Mouse (Mus musculus) brain, embryonic 14.5 days (tissue): ENCODE results near the gene Tcp11l2. TPM values are rescaled to one million over a fixed set of nuclear protein-coding genes. Genes with fewer than 3 reads are reported as not detected.

ENCODE experiments used
- DNase-seq: peaks from one replicate; pipeline ENCODE4 v3.0.0-alpha.2; 2011; ENCODE audit warnings: low read depth
- CTCF ChIP-seq: fragments of 200-500 bp; IDR thresholded peaks from 2 replicates; pipeline ENCODE4 v1.5.1; 2012; ENCODE audit warnings: inconsistent platforms, mild to moderate bottlenecking, moderate library complexity, borderline replicate concordance; ENCODE audit not compliant: insufficient read depth, insufficient read length; ENCODE audit errors: extremely low read depth
- POLR2A ChIP-seq: fragments of 200-500 bp; IDR thresholded peaks from 2 replicates; pipeline ENCODE4 v1.6.1; 2012; ENCODE audit warnings: mild to moderate bottlenecking, inconsistent platforms, borderline replicate concordance; ENCODE audit not compliant: poor library complexity, insufficient read depth, insufficient read length, severe bottlenecking; ENCODE audit errors: extremely low read depth
- polyA plus RNA-seq: library from polyadenylated mRNA; depleted of rRNA; stranded (reverse); fragments of >200 nt; gene quantifications from 2 replicates; pipeline ENCODE4 v1.2.3, GENCODE M21; 2012

Gene Tcp11l2
- polyA plus RNA-seq, 1 experiment: 15.6 TPM

DNA sequence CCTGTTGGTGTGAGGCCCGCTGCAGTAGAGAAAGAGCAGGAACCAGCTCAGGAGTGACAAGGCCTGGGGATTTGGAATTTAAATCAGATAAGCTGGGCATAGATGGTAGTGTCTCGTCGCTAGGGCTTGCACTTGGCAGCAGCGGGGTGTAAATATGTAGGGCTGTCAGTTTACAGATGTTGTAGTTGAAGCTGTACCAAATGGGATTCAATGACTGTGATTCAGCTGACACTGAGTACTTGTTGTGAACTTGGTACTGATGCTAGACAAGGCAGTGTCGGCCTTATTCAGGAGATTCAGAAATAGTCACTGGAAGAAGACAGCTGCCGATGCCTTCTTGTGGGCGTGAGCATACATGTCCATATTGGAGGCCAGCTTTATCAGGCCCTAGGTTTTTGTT lies 5.8 kb downstream of the Tcp11l2 start:
- DNase-seq: peak; percentile 29
- no peak for TF ChIP-seq POLR2A
- no peak for TF ChIP-seq CTCF

DNA sequence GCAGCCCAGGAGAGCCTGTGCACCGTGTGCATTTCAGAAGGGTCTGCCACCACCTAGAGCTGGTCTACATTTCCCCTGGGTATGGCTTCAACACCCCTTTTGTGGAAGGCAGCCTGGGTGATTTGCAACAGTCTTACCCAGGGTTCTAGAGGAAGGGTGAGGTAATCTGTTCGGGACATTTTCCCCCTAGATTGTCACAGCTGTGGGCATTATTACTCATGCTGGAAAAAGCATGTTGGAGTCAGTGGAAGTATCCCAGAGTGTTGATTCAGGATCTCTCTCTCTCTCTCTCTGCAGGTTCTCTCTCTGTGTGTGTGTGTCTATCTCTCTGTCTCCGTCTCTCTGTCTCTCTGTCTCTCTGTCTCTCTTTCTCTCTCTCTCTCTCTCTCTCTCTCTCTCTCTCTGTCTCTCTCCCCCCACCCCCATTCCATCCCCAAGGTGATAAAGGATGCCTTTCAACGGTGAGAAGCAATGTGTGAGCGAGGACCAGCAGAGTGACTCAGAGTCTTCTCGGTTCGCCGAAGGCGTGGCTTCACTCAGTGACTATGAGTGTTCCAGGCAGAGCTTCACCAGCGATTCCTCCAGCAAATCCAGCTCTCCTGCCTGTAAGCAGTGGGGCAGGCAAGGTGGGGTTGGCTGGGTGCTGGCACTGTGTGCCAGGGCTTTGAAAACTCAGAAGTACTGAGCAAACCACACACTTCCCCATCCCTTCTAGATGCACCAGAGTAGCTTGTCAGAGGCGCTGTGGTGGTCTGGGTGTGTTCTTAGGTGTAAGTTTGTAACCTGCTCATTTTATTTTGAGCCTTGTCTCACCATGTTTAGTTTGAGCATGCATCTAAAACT lies 8.2 kb downstream of the Tcp11l2 start:
- DNase-seq: no peak
- TF ChIP-seq CTCF: no peak
- no peak for TF ChIP-seq POLR2A

DNA sequence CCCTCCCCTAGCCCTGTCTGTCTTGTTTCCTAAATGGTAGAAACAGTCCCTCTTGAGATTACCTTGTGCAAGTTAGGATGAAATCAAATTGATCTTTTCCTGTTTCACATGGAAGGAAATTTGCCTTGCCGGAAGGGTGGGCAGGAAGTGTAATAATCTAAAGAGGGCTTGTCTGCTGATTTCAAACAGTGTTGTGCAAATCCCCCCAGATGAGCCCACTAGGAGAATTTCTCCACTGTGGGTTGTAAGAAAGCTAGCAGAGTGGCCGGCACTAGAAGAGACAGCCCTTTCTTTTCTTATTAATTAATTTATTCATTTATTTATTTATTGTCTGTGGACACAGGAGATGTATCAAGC lies 8.8 kb downstream of the Tcp11l2 start:
- no peak for DNase-seq
- TF ChIP-seq CTCF (no peak), POLR2A (no peak)

DNA sequence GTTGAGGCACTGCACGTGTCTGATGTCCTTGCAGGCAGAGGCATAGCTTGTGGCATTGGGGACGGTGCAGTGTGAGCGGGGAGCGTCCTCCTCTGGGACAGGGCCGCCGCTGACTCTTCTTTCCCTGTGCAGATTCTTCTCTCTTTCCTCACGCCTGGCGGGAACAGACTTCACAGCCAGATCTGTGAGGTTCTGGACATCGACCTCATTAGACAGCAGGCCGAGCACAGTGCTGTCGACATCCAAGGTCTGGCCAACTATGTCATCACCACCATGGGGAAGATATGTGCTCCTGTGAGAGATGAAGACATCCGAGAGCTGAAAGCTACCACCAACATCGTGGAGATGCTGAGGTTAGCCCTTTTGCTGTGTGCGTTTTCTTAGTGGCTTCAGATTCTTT lies 14.5 kb downstream of the Tcp11l2 start:
- DNase-seq: no peak
- TF ChIP-seq CTCF: no peak
- no peak for TF ChIP-seq POLR2A

DNA sequence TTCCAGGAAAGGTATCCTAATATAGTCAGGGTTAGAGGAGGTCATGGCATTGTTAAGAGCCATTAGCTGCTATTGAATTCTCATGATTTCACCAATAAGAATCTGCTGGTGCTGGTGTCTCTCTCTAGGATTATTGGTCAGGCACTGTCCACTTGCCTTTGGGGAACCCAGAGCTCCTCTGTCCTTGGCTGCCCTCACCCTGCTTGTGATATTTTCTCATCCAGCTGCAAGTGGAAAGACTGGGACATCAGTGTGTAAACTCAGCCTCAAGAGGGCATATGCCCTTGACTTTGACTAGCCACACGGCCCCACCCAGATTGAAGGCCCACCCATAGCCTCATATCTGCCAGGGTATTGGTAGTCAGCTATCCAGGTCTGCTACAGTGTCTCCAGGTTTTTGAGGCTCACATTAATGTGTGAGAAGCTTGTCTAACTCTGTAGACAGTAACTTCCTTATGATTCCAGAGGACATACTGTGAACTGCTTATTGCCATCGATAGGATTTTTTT lies 15.3 kb downstream of the Tcp11l2 start:
- no peak for TF ChIP-seq POLR2A
- no peak for TF ChIP-seq CTCF
- DNase-seq: no peak

DNA sequence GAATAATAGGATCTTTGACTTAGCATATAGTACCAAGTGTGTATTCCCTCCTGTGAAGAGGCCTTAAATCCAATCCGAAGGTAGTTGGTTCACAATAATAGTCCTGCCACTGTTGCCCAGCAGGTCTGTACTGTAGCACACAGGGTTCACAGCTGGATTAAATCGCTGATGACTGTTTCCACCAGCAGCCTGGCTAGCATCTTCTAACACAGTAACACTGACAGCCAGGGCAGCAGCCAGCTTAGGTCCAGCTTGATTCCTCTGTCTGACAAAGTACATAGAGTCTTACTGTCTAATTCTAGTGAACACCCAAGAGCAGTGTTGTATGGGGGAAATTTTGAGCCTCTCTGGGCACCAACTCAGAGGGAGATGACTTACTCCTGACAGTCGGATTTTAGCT lies 16.3 kb downstream of the Tcp11l2 start:
- DNase-seq: no peak
- TF ChIP-seq CTCF (no peak), POLR2A (no peak)

DNA sequence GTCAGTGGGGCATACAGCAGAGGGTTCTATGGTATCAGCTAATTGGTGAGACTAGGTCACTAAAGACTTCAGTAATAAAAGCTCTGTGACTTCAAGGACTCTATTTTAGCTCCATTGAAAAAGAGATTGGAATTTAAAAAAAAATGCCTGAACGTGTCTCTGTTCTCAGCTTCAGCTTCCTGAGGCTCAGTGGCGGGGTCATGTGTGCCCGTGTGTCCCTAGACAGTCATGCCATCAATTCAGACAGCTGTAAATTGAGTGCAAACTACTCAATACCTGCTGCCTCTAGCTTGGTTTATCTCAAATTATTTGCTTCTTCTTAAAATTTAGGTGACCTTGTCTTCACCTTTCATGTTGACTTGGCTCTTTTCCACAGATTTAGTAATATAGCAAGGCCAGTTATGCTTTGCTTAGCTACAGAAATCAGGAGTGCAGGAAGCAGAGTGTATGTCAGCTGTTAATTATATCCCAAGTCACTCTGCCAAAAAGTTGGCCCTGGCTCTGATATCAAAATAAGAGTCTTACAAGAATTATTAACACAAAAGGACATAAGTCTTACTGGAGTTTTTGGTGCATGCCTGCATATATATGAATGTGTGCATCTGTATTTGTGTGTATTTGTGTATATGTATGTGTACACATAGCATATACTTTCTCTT lies 20.8 kb downstream of the Tcp11l2 start:
- DNase-seq: no peak

DNA sequence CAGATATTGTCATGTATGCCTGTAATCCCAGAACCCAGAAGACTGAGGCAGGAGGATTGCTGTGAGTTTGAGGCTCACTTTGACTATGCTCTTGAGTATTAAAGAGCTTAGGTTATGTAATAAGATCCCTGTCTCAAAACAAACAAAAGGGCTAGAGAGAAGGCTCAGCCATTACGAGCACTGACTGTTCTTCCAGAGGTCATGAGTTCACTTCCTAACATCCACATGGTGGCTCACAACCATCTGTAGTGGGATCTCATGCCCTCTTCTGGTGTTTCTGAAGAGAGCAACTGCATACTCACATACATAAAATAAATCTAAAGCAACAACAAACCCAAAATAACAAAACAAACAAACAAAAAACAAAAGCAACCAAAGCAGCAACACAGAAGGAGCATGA lies 21.7 kb downstream of the Tcp11l2 start:
- TF ChIP-seq CTCF (no peak), POLR2A (no peak)
- DNase-seq: no peak

More for the DNA sequence above, 20.8 kb downstream of the Tcp11l2 start:
- TF ChIP-seq POLR2A (no peak), CTCF (no peak)

DNA sequence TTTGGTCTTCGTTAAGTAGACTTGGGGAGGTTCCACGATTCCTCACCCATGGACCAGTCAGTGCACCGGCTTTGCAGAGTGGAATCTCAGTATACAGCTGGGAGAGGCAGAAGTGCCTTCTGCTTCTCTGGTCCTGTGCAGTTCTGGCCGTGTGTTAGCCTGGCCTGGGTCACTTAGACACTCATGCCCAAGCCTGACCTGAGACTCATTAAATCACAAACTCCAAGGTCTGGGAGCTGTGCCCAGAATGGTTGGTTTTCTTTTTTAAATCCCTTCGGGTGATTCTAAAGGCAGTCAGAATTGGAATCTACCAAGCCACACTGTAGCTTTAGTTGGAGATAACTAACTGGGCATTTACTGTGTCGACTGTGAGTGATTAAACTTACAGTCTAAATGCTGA lies 23.7 kb downstream of the Tcp11l2 start:
- no peak for DNase-seq
- no peak for TF ChIP-seq CTCF
- no peak for TF ChIP-seq POLR2A

DNA sequence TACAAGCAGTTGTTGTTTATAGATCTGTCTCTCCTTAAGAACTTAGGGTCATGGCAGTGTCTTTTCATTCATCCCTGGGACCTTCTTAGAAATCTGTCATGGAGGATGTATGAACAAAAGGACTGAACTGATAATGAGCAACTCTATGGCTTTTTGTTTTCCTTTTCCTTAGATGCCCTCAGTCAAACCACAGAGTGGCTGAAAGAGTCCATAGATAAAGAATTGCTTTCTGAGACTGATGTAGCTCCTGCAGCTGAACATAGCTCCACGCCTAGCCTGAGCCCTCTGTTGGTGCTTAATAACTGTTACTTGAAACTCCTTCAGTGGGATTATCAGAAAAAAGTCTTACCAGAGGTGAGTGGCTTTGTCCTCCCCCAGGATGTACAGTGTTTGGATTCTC lies 27.9 kb downstream of the Tcp11l2 start:
- no peak for DNase-seq
- TF ChIP-seq CTCF: no peak
- no peak for TF ChIP-seq POLR2A

DNA sequence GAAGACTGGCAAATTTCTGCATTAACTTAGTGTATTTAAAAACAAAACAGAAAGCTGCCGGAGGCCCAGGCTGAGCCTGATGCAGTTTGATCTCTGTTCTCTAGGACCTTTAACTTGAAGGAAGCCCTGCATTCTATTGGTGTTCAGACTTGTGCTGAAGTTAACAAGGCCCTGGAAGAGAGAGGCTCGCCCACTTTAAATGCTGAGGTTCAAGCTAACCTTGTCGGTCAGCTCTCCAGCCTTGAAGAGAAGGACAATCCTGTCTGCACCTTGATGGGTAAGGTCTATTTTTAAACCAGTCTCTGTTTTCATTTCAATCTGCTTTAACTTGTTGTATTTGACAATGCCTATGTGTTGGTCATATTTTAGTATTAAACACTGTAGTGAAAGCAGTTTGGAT lies 31.9 kb downstream of the Tcp11l2 start:
- TF ChIP-seq POLR2A (no peak), CTCF (no peak)

DNA sequence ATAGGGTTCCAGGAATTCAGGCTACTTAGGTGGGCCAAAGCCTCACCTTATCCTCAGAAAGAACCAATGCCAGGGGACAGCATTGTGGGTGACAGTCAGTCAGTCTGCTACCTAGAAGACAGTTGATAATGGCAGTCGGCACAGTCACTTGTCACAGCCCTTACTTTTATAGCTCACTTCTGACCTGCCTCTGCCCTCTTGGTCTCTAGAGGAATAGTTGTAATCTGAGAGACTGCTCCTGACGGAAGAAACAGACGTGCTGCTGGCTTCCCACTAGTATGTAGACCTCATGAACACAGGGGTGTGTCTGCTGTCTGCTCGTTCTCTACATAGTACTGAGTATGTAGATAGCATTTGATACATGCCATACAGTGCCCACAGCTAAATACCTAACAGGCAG lies 33.9 kb downstream of the Tcp11l2 start:
- DNase-seq: no peak
- TF ChIP-seq CTCF: no peak
- no peak for TF ChIP-seq POLR2A

More for the DNA sequence above, 31.9 kb downstream of the Tcp11l2 start:
- no peak for DNase-seq

DNA sequence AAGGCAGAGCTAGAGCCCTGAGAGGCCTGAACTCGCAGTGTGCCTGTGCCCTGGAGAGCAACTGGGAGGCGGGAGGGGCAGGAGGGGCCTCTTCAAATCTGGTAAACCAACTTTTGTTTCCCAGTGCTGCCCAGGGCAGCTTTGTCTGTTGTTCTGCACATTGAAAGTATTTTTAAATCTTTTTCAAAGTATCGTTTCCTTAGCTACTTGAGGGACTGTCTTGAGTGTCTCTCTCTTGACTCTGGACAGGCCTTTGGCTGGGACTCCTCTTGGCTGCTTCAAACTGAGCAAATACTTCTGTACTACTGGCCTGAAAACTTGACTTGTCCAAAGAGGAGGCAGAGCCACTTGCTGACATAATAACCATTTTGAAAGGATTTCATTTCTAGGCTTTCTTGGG lies 34.4 kb downstream of the Tcp11l2 start:
- TF ChIP-seq CTCF: no peak
- TF ChIP-seq POLR2A: no peak
- DNase-seq: no peak
